Mouse (Mus musculus): Measurements from ENCODE around the gene Gm20538.

- TF ChIP-seq CTCF (IDR thresholded peaks at IDR 0.05; ENCODE audit: low read depth) (no peak), EP300 (IDR thresholded peaks at IDR 0.05; ENCODE audit: low read depth) (no peak)
Observed at GRCm38 (mm10) chr19:44498936-44499335, 53.7 kb downstream of the Gm20538 start.

Measured in liver, postnatal 0 days (tissue).